Mouse (Mus musculus): ENCODE results near the gene Fn3k. TPM values are rescaled to one million over a fixed set of nuclear protein-coding genes. Genes with fewer than 3 reads are reported as not detected.

Fn3k gene
- total and polyA plus RNA-seq, 3 experiments, result 0.07 to 0.27 TPM; not detected in 1

- Histone ChIP-seq H3K27ac (ENCODE audit: control insufficient read depth, low read depth, low read length) (no peak overlapping the region), H3K4me1 (ENCODE audit: control insufficient read depth in 1 of 2, insufficient read depth in 2 of 2, low read length in 2 of 2) (peaks cover 3 to 4% of the 10 kb centered on the region in 2 experiments), H3K27me3 (ENCODE audit: control insufficient read depth in 1 of 2, insufficient read depth in 2 of 2, low read length in 2 of 2) (no peaks in the 10 kb centered on the region), H3K36me3 (ENCODE audit: control insufficient read depth in 1 of 2, insufficient read depth in 2 of 2, low read length in 2 of 2) (peaks cover 0 to 4% of the 10 kb centered on the region in 2 experiments; a peak in 2 of 4 replicates), H3K79me2 (ENCODE audit: control insufficient read depth, insufficient read depth, low read length, poor library complexity) (no peaks in the 10 kb centered on the region), H3K4me3 (ENCODE audit: control insufficient read depth in 1 of 2, insufficient read depth in 1 of 2, low read depth in 2 of 2, low read length in 2 of 2) (no peak overlapping the region), H3K9me3 (replicated peaks; ENCODE audit: insufficient read depth, low read length) (no peaks in the 10 kb centered on the region), H3K9ac (ENCODE audit: control insufficient read depth, low read depth, low read length, poor library complexity, severe bottlenecking) (no peak overlapping the region)
- TF ChIP-seq GATA1 (IDR thresholded peaks at IDR 0.05; ENCODE audit: low read depth, low read length) (no peak), CHD2 (IDR thresholded peaks at IDR 0.05; ENCODE audit: low read length) (no peak), ELF1 (IDR thresholded peaks at IDR 0.05; ENCODE audit: low read depth, low read length) (no peak), ETS1 (IDR thresholded peaks at IDR 0.05; ENCODE audit: low read depth, low read length) (no peak), NRF1 (IDR thresholded peaks at IDR 0.05; ENCODE audit: insufficient read depth, low read depth, low read length, poor library complexity, severe bottlenecking) (no peak), MAX (IDR thresholded peaks at IDR 0.05; ENCODE audit: low read length) (no peak)
- DNase-seq (ENCODE audit: low read depth, low spot score), result no peak
Observed at GRCm38 (mm10) chr11:121407366-121408155, 27.2 kb upstream of the Fn3k start.

DNA sequence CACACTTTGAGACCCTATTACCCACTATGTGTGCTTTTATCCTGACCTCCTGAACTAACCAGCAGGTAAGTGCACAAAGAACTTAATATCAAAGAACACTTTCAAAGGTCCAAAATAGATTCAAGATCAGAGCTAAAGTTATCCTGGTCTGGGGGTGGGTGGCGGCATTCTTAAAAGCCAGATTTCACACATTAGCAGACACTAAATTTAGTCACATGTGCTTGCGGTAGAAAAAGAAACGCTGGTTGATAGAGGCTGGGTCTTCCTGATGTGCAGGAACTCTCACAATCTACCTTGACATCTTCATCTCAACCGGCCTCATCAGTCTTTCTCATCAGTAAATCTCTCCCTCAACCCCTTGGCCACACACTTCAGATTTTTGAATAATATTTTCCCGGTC is 20.0 kb upstream of the Fn3k start:
- H3K4me3 ChIP-seq (ENCODE audit: control insufficient read depth in 1 of 2, insufficient read depth in 1 of 2, low read depth in 2 of 2, low read length in 2 of 2), result no peak overlapping the region
- no peaks in the 10 kb centered on the region for H3K79me2 ChIP-seq (ENCODE audit: control insufficient read depth, insufficient read depth, low read length, poor library complexity)
- TF ChIP-seq TCF12 (IDR thresholded peaks at IDR 0.05; ENCODE audit: low read depth, low read length), result no peak
- TF ChIP-seq GATA1 (IDR thresholded peaks at IDR 0.05; ENCODE audit: low read depth, low read length), result no peak
- TF ChIP-seq NELFE (IDR thresholded peaks at IDR 0.05; ENCODE audit: low read depth, low read length), result no peak
- no peak for TF ChIP-seq JUND (IDR thresholded peaks at IDR 0.05; ENCODE audit: low read depth, low read length)
- no peak for TF ChIP-seq SIN3A (IDR thresholded peaks at IDR 0.05; ENCODE audit: low read length)
- no peak for TF ChIP-seq TBP (IDR thresholded peaks at IDR 0.05; ENCODE audit: low read depth, low read length)
- TF ChIP-seq ZC3H11A (IDR thresholded peaks at IDR 0.05; ENCODE audit: low read depth, low read length), result no peak
- no peak for TF ChIP-seq POLR2AphosphoS2 (IDR thresholded peaks at IDR 0.05; ENCODE audit: low read length)
- TF ChIP-seq MAX (IDR thresholded peaks at IDR 0.05; ENCODE audit: low read length), result no peak
- TF ChIP-seq SMC3 (IDR thresholded peaks at IDR 0.05; ENCODE audit: low read depth, low read length), result no peak
- TF ChIP-seq MXI1 (IDR thresholded peaks at IDR 0.05; ENCODE audit: low read depth, low read length), result no peak
- TF ChIP-seq EP300 (IDR thresholded peaks at IDR 0.05; ENCODE audit: low read depth in 1 of 2, low read length in 2 of 2), result no peak
- no peaks in the 10 kb centered on the region for H3K36me3 ChIP-seq (ENCODE audit: control insufficient read depth in 1 of 2, insufficient read depth in 2 of 2, low read length in 2 of 2)
- H3K27ac ChIP-seq (ENCODE audit: control insufficient read depth, low read depth, low read length), result no peak overlapping the region
- no peaks in the 10 kb centered on the region for H3K4me1 ChIP-seq (ENCODE audit: control insufficient read depth in 1 of 2, insufficient read depth in 2 of 2, low read length in 2 of 2)
- no peak for DNase-seq (ENCODE audit: low read depth, low spot score)
- no peaks in the 10 kb centered on the region for H3K9me3 ChIP-seq (replicated peaks; ENCODE audit: insufficient read depth, low read length)
- peaks cover 1 to 3% of the 10 kb centered on the region in 2 experiments; a peak in 1 of 4 replicates for H3K27me3 ChIP-seq (ENCODE audit: control insufficient read depth in 1 of 2, insufficient read depth in 2 of 2, low read length in 2 of 2)
- H3K9ac ChIP-seq (ENCODE audit: control insufficient read depth, low read depth, low read length, poor library complexity, severe bottlenecking), result no peak overlapping the region

All from MEL (cell line).